Mouse (Mus musculus) forebrain, embryonic 11.5 days (tissue): ENCODE measurements around the gene Sec22c. TPM values are rescaled to one million over a fixed set of nuclear protein-coding genes. Genes with fewer than 3 reads are reported as not detected.

Source experiments
- ATAC-seq: fragments of 200-750 bp; cut with Nextera tagmentation; replicated peaks from 2 replicates; pipeline ENCODE4 v1.8.0; 2017; ENCODE audit warnings: moderate TSS enrichment; ENCODE audit not compliant: low FRiP score
- DNase-seq: peaks from one replicate; pipeline ENCODE4 v3.0.0-alpha.2; 2017; ENCODE audit warnings: low spot score
- H3K27ac ChIP-seq: fragments of 300-500 bp; sonication (generic); 2 replicates; pipeline ENCODE4 v1.5.1; 2014; ENCODE audit warnings: low read depth, low read length
- H3K27me3 ChIP-seq: fragments of 300-500 bp; sonication (generic); 2 replicates; pipeline ENCODE4 v1.6.1; 2014; ENCODE audit warnings: mild to moderate bottlenecking, low read length, mixed read lengths; ENCODE audit not compliant: control insufficient read depth, insufficient read depth
- H3K36me3 ChIP-seq: fragments of 300-500 bp; sonication (generic); 2 replicates; pipeline ENCODE4 v1.6.1; 2014; ENCODE audit warnings: mild to moderate bottlenecking, low read length, moderate library complexity, mixed read lengths; ENCODE audit not compliant: control insufficient read depth, insufficient read depth
- H3K4me1 ChIP-seq: fragments of 300-500 bp; sonication (generic); replicated peaks from 2 replicates; pipeline ENCODE4 v1.6.1; 2014; ENCODE audit warnings: low read length, mixed read lengths; ENCODE audit not compliant: control insufficient read depth, insufficient read depth
- H3K4me2 ChIP-seq: fragments of 300-500 bp; sonication (generic); 2 replicates; pipeline ENCODE4 v1.6.1; 2014; ENCODE audit warnings: low read depth, mild to moderate bottlenecking, low read length, moderate library complexity, mixed read lengths; ENCODE audit not compliant: severe bottlenecking
- H3K4me3 ChIP-seq: fragments of 300-500 bp; sonication (generic); 2 replicates; pipeline ENCODE4 v1.5.1; 2014; ENCODE audit warnings: low read depth, low read length
- H3K9ac ChIP-seq: fragments of 300-500 bp; sonication (generic); 2 replicates; pipeline ENCODE4 v1.6.1; 2014; ENCODE audit warnings: low read length
- H3K9me3 ChIP-seq: fragments of 300-500 bp; sonication (generic); 2 replicates; pipeline ENCODE4 v1.6.1; 2016; ENCODE audit warnings: low read length, mixed read lengths; ENCODE audit not compliant: control insufficient read depth
- WGBS: fragments of 180-500 bp; shearing (Covaris S2); extraction: QIAGEN DNeasy Blood & Tissue Kit; methylation state at CpG from one replicate; pipeline ENCODE4 v1.1.7; 2014; 5-methylcytosine and 5-hydroxymethylcytosine counted together
- polyA plus RNA-seq: library from polyadenylated mRNA; unstranded; fragments of >200 nt; fragmentation: Nextera tagmentation; extraction: Ambion mirVana; gene quantifications from 2 replicates; pipeline ENCODE4 v1.2.1, GENCODE M21; 2014

Gene Sec22c
- polyA plus RNA-seq, 1 experiment from 2014 or later: 17.5 TPM

- no peak for DNase-seq
- no peak for ATAC-seq
- 85% methylated on average over 8 of the region's 8 CpGs for WGBS
- no peak overlapping the region for H3K9ac ChIP-seq
- peaks cover 7% of the 10 kb centered on the region; the same call in 1 of the 2 replicates for H3K36me3 ChIP-seq
- 0 out of 2 replicates have a peak, but pooled peaks cover 2% of the 10 kb centered on the region for H3K4me1 ChIP-seq
- no peak overlapping the region for H3K27ac ChIP-seq
- H3K4me3 ChIP-seq: no peak overlapping the region
- no peaks in the 10 kb centered on the region for H3K9me3 ChIP-seq
- H3K4me2 ChIP-seq: no peak overlapping the region
- no peaks in the 10 kb centered on the region for H3K27me3 ChIP-seq
Measured at GRCm38 (mm10) chr9:121681191-121681590, 24.1 kb downstream of the Sec22c start.

GRCm38 (mm10) chr9:121679549-121679948 is 25.7 kb downstream of the Sec22c start:
- 20% methylated on average over 6 of the region's 6 CpGs for WGBS
- peak; percentile 78 for DNase-seq
- no peak overlapping the region for H3K9ac ChIP-seq
- no peaks in the 10 kb centered on the region for H3K27me3 ChIP-seq
- H3K27ac ChIP-seq: no peak overlapping the region
- H3K36me3 ChIP-seq: peaks cover 3% of the 10 kb centered on the region; the same call in 1 of the 2 replicates
- 0 out of 2 replicates have a peak, but pooled peaks cover 2% of the 10 kb centered on the region for H3K4me1 ChIP-seq
- ATAC-seq: peak; percentile 72
- no peaks in the 10 kb centered on the region for H3K9me3 ChIP-seq
- no peak overlapping the region for H3K4me3 ChIP-seq
- no peak overlapping the region for H3K4me2 ChIP-seq

GRCm38 (mm10) chr9:121677476-121677875 is 27.8 kb downstream of the Sec22c start:
- Histone ChIP-seq H3K9ac (no peak overlapping the region), H3K9me3 (no peaks in the 10 kb centered on the region), H3K36me3 (no peaks in the 10 kb centered on the region; the same call in 1 of the 2 replicates), H3K4me2 (no peak overlapping the region), H3K27me3 (no peaks in the 10 kb centered on the region), H3K27ac (no peak overlapping the region), H3K4me1 (0 out of 2 replicates have a peak, but pooled peaks cover 2% of the 10 kb centered on the region), H3K4me3 (no peak overlapping the region)
- DNase-seq: no peak
- WGBS: 81% methylated on average over 8 of the region's 8 CpGs
- ATAC-seq: no peak

GRCm38 (mm10) chr9:121677069-121677468 is 28.2 kb downstream of the Sec22c start:
- H3K4me1 ChIP-seq: 0 out of 2 replicates have a peak, but pooled peaks cover 2% of the 10 kb centered on the region
- WGBS: 88% methylated on average over 4 of the region's 4 CpGs
- ATAC-seq: no peak
- H3K4me3 ChIP-seq: no peak overlapping the region
- H3K9me3 ChIP-seq: no peaks in the 10 kb centered on the region
- no peak overlapping the region for H3K4me2 ChIP-seq
- H3K27ac ChIP-seq: no peak overlapping the region
- H3K36me3 ChIP-seq: no peaks in the 10 kb centered on the region; the same call in 1 of the 2 replicates
- H3K9ac ChIP-seq: no peak overlapping the region
- H3K27me3 ChIP-seq: no peaks in the 10 kb centered on the region
- no peak for DNase-seq

- H3K9ac ChIP-seq: no peak overlapping the region
- 0 out of 2 replicates have a peak, but pooled peaks cover 2% of the 10 kb centered on the region for H3K4me1 ChIP-seq
- H3K9me3 ChIP-seq: no peaks in the 10 kb centered on the region
- H3K36me3 ChIP-seq: no peaks in the 10 kb centered on the region
- H3K4me2 ChIP-seq: no peak overlapping the region
- ATAC-seq (no peak), DNase-seq (no peak)
- no peak overlapping the region for H3K4me3 ChIP-seq
- no peak overlapping the region for H3K27ac ChIP-seq
- 90% methylated on average over 2 of the region's 2 CpGs for WGBS
- no peaks in the 10 kb centered on the region for H3K27me3 ChIP-seq
Measured at GRCm38 (mm10) chr9:121675556-121675955, 29.7 kb downstream of the Sec22c start.

- H3K9ac ChIP-seq: no peak overlapping the region
- no peak overlapping the region for H3K4me3 ChIP-seq
- H3K27me3 ChIP-seq: peaks cover under 1% of the 10 kb centered on the region; the same call in 1 of the 2 replicates
- H3K9me3 ChIP-seq: no peaks in the 10 kb centered on the region
- H3K27ac ChIP-seq: no peak overlapping the region
- no peak overlapping the region for H3K4me2 ChIP-seq
- WGBS: 88% methylated on average over 9 of the region's 9 CpGs
- no peak for ATAC-seq
- 0 out of 2 replicates have a peak, but pooled peaks cover 2% of the 10 kb centered on the region for H3K4me1 ChIP-seq
- H3K36me3 ChIP-seq: no peaks in the 10 kb centered on the region
- no peak for DNase-seq
Measured at GRCm38 (mm10) chr9:121675011-121675410, 30.3 kb downstream of the Sec22c start.

GRCm38 (mm10) chr9:121673716-121674115 is 31.6 kb downstream of the Sec22c start:
- Histone ChIP-seq H3K4me3 (no peak overlapping the region), H3K9me3 (no peaks in the 10 kb centered on the region), H3K36me3 (no peaks in the 10 kb centered on the region), H3K27ac (no peak overlapping the region), H3K9ac (no peak overlapping the region), H3K4me2 (no peak overlapping the region), H3K4me1 (no peaks in the 10 kb centered on the region), H3K27me3 (peaks cover 2% of the 10 kb centered on the region)
- DNase-seq (no peak), ATAC-seq (no peak)
- WGBS: 87% methylated on average over 5 of the region's 5 CpGs

- Histone ChIP-seq H3K9ac (no peak overlapping the region), H3K27ac (no peak overlapping the region), H3K4me1 (no peaks in the 10 kb centered on the region), H3K4me3 (no peak overlapping the region), H3K27me3 (peaks cover 2% of the 10 kb centered on the region), H3K4me2 (no peak overlapping the region), H3K9me3 (no peaks in the 10 kb centered on the region), H3K36me3 (no peaks in the 10 kb centered on the region)
- WGBS: 81% methylated on average over 5 of the region's 5 CpGs
- DNase-seq (no peak), ATAC-seq (no peak)
Measured at GRCm38 (mm10) chr9:121672311-121672710, 33.0 kb downstream of the Sec22c start.

GRCm38 (mm10) chr9:121671300-121671699 is 34.0 kb downstream of the Sec22c start:
- Histone ChIP-seq H3K4me3 (no peak overlapping the region), H3K9me3 (no peaks in the 10 kb centered on the region), H3K4me1 (no peaks in the 10 kb centered on the region), H3K9ac (no peak overlapping the region), H3K27ac (no peak overlapping the region), H3K27me3 (peaks cover 2% of the 10 kb centered on the region), H3K36me3 (no peaks in the 10 kb centered on the region), H3K4me2 (no peak overlapping the region)
- ATAC-seq (no peak; the same call in 1 of the 2 replicates), DNase-seq (peak; percentile 71)
- WGBS: 18% methylated on average over 7 of the region's 7 CpGs
